Mouse (Mus musculus): ENCODE data around the gene Olfr1279. TPM values are rescaled to one million over a fixed set of nuclear protein-coding genes. Genes with fewer than 3 reads are reported as not detected.

Gene Olfr1279
- polyA plus RNA-seq (2015; fragmentation: Illumina TruSeq; extraction: RNeasy Lipid Tissue Mini Kit (QIAGEN cat#74804); ENCODE audit: insufficient read depth, low replicate concordance): not detected

GRCm38 (mm10) chr2:111300374-111300773, at the start of gene Olfr1279:
Gene Olfr1279, plus strand, starts transcription at chr2:111300635.

DNA sequence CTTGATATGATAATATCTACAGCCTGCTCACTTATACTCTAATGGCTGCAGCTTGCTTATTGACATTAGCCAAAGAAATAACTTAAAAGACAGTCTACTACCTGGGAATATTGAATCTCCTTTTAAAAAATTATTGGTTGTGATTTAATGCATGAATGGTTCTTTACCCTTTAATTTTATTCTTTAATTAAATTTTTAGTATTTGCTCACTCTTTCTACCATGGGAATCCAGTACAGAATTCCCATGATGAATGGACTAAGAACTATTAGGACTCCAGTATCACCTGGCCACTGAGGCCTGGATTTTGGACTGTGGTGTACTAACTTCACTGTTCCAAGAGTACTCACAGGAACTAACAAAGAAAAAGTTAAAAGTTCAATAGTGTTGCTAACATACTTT, 46.2 kb upstream of the Olfr1279 start, which contains the start of gene Olfr1276:
Gene Olfr1276 (plus strand): TSS at position 301 of the 400 bp plus-strand sequence.

DNA sequence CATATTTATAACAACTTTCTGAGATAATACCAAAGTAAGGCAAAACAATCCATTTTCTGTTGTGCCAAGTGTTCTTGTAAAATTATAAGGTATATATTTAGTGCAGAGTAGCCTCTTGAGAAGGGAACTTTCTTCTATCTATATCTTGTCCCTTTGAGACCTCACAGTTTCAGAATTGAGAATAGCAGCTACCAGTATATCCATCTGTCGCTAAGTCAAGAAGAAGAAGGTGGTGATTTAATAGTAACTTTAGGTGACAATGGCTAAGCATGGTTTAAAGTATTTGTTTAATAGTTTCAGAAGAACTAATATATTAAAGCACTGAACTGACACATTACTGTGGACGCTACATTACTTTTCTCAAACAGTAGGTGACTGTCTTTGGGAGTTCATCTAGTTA, 26.4 kb upstream of the Olfr1279 start, which contains the start of gene Olfr1277:
Gene Olfr1277 (minus strand): TSS at position 101 of the 400 bp plus-strand sequence.

DNA sequence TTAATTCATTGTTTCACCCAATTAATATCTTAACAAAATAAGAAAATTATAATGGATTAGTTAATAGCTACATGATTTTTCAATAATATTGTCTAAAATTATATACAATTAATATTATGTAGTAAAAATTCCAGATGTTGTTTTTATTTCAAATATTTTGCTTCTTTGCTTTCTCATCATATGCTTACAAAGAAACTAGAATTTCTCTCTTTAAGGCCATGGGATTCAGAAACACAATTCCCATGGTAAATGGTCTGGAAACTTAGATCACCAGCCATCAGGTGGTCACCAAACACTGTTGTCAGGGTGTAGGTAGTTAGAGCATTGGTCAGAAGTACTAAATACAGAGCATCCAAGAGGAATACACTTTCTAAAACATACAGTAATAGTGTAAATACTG, 10.6 kb upstream of the Olfr1279 start, which contains the start of gene Olfr1278:
Gene Olfr1278 (plus strand): TSS at position 301 of the 400 bp plus-strand sequence.

DNA sequence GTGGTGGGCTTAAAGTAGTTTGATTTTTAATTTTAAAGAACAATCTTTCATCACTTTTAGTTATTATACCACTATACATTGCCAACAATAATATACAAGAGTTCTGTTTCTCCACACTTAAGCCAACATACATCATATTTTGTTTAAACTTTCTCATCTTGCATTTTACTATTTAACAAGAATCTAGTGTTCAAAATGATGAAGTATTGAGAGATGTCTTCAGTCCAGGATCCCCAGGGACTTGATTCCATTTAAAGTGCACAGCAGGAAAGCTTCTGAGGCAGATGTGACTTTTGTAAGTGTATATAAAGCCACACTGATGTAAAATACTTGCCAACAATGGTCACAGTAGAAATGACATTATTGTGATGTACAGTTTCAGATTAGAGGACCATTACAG, 13.3 kb downstream of the Olfr1279 start, which contains the start of gene Olfr1280:
Gene Olfr1280 (plus strand): TSS at position 301 of the 400 bp plus-strand sequence.

GRCm38 (mm10) chr2:111326220-111326619, 25.8 kb downstream of the Olfr1279 start, which contains the start of gene Olfr1281:
Gene Olfr1281, plus strand, starts transcription at chr2:111326520.

GRCm38 (mm10) chr2:111335976-111336375, 35.5 kb downstream of the Olfr1279 start, which contains the start of gene Olfr1282:
Gene Olfr1282, minus strand, starts transcription at chr2:111336076.

Other genes starting within 250 kb of the Olfr1279 start
- not detected for gene Gm13941, start 194.7 kb upstream of the Olfr1279 start, polyA plus RNA-seq (2015; fragmentation: Illumina TruSeq; extraction: RNeasy Lipid Tissue Mini Kit (QIAGEN cat#74804); ENCODE audit: insufficient read depth, low replicate concordance)
- gene Gm15130, start 147.7 kb upstream of the Olfr1279 start, polyA plus RNA-seq (2015; fragmentation: Illumina TruSeq; extraction: RNeasy Lipid Tissue Mini Kit (QIAGEN cat#74804); ENCODE audit: insufficient read depth, low replicate concordance): not detected
- gene 4930430A15Rik, start 71.0 kb upstream of the Olfr1279 start, polyA plus RNA-seq (2015; fragmentation: Illumina TruSeq; extraction: RNeasy Lipid Tissue Mini Kit (QIAGEN cat#74804); ENCODE audit: insufficient read depth, low replicate concordance): not detected
- gene Olfr1275, start 65.3 kb upstream of the Olfr1279 start, polyA plus RNA-seq (2015; fragmentation: Illumina TruSeq; extraction: RNeasy Lipid Tissue Mini Kit (QIAGEN cat#74804); ENCODE audit: insufficient read depth, low replicate concordance): not detected
- gene Olfr1276, start 46.1 kb upstream of the Olfr1279 start, polyA plus RNA-seq (2015; fragmentation: Illumina TruSeq; extraction: RNeasy Lipid Tissue Mini Kit (QIAGEN cat#74804); ENCODE audit: insufficient read depth, low replicate concordance): not detected
- not detected for gene Olfr1277, start 26.5 kb upstream of the Olfr1279 start, polyA plus RNA-seq (2015; fragmentation: Illumina TruSeq; extraction: RNeasy Lipid Tissue Mini Kit (QIAGEN cat#74804); ENCODE audit: insufficient read depth, low replicate concordance)
- not detected for gene Olfr1278, start 10.5 kb upstream of the Olfr1279 start, polyA plus RNA-seq (2015; fragmentation: Illumina TruSeq; extraction: RNeasy Lipid Tissue Mini Kit (QIAGEN cat#74804); ENCODE audit: insufficient read depth, low replicate concordance)
- not detected for gene Olfr1280, start 13.4 kb downstream of the Olfr1279 start, polyA plus RNA-seq (2015; fragmentation: Illumina TruSeq; extraction: RNeasy Lipid Tissue Mini Kit (QIAGEN cat#74804); ENCODE audit: insufficient read depth, low replicate concordance)
- gene Olfr1281, start 25.9 kb downstream of the Olfr1279 start, polyA plus RNA-seq (2015; fragmentation: Illumina TruSeq; extraction: RNeasy Lipid Tissue Mini Kit (QIAGEN cat#74804); ENCODE audit: insufficient read depth, low replicate concordance): not detected
- not detected for gene Olfr1282, start 35.4 kb downstream of the Olfr1279 start, polyA plus RNA-seq (2015; fragmentation: Illumina TruSeq; extraction: RNeasy Lipid Tissue Mini Kit (QIAGEN cat#74804); ENCODE audit: insufficient read depth, low replicate concordance)
- gene Olfr1283, start 66.2 kb downstream of the Olfr1279 start, polyA plus RNA-seq (2015; fragmentation: Illumina TruSeq; extraction: RNeasy Lipid Tissue Mini Kit (QIAGEN cat#74804); ENCODE audit: insufficient read depth, low replicate concordance): not detected
- gene Olfr1284, start 74.9 kb downstream of the Olfr1279 start, polyA plus RNA-seq (2015; fragmentation: Illumina TruSeq; extraction: RNeasy Lipid Tissue Mini Kit (QIAGEN cat#74804); ENCODE audit: insufficient read depth, low replicate concordance): not detected
- not detected for gene Olfr1286, start 122.5 kb downstream of the Olfr1279 start, polyA plus RNA-seq (2015; fragmentation: Illumina TruSeq; extraction: RNeasy Lipid Tissue Mini Kit (QIAGEN cat#74804); ENCODE audit: insufficient read depth, low replicate concordance)
- gene Olfr1287, start 148.5 kb downstream of the Olfr1279 start, polyA plus RNA-seq (2015; fragmentation: Illumina TruSeq; extraction: RNeasy Lipid Tissue Mini Kit (QIAGEN cat#74804); ENCODE audit: insufficient read depth, low replicate concordance): not detected
- gene Olfr1288, start 173.5 kb downstream of the Olfr1279 start, polyA plus RNA-seq (2015; fragmentation: Illumina TruSeq; extraction: RNeasy Lipid Tissue Mini Kit (QIAGEN cat#74804); ENCODE audit: insufficient read depth, low replicate concordance): not detected
- gene Olfr1289, start 180.2 kb downstream of the Olfr1279 start, polyA plus RNA-seq (2015; fragmentation: Illumina TruSeq; extraction: RNeasy Lipid Tissue Mini Kit (QIAGEN cat#74804); ENCODE audit: insufficient read depth, low replicate concordance): not detected
- gene Olfr1290, start 193.2 kb downstream of the Olfr1279 start, polyA plus RNA-seq (2015; fragmentation: Illumina TruSeq; extraction: RNeasy Lipid Tissue Mini Kit (QIAGEN cat#74804); ENCODE audit: insufficient read depth, low replicate concordance): not detected
- gene Olfr1291-ps1, start 196.5 kb downstream of the Olfr1279 start, polyA plus RNA-seq (2015; fragmentation: Illumina TruSeq; extraction: RNeasy Lipid Tissue Mini Kit (QIAGEN cat#74804); ENCODE audit: insufficient read depth, low replicate concordance): not detected
- gene Olfr1293-ps, start 224.6 kb downstream of the Olfr1279 start, polyA plus RNA-seq (2015; fragmentation: Illumina TruSeq; extraction: RNeasy Lipid Tissue Mini Kit (QIAGEN cat#74804); ENCODE audit: insufficient read depth, low replicate concordance): not detected
- not detected for gene Olfr1294, start 239.7 kb downstream of the Olfr1279 start, polyA plus RNA-seq (2015; fragmentation: Illumina TruSeq; extraction: RNeasy Lipid Tissue Mini Kit (QIAGEN cat#74804); ENCODE audit: insufficient read depth, low replicate concordance)

All from spleen, adult 10 weeks (tissue).